Mouse (Mus musculus) right cerebral cortex, postnatal 36 days (tissue): ENCODE measurements around the gene Necab2.

ENCODE experiments used
- DNase-seq, 2 experiments: peaks; one replicate each; pipeline ENCODE4 v3.0.0; 2022; ENCODE audit warnings: low spot score in 2 of 2, mixed read lengths in 1 of 2

The Necab2 gene

DNA sequence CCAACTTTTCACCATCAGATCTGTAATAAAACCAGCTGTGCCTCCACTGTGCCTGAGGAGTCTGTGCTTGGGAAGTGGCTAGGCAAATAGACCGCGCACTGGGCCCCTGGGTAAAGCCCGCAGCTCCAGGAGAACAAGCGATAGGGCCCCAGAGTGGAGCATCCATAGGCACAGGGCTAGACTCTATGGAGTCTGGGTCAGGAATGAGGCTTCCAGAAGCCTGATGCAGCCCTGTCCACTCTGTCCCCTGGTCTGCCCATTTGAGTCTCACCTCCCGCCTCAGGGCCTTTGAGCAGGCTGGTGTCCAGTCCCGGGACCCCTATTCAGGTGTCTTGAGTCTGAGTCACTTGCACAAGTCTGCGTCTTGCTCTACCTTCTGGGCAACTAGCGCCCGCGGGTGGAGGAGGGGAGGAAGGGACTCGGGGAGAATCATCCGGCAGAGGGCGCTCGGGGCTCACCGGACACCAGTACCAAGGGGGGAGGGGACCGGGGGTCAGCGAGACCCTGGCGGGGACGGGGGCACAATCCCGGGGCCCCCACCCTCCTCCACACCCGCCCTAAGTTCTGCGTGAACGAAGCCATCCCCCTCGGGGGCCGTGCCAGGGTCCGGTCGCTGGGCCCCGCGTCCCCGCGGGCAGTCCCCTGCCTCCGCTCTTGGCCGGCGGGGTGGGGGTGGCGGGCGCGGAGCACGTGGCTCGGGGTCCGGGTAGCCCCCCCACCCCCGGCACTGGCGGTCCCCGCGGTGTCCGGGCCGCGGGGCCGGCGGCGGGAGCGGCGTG, at the start of gene Necab2:
TSS of gene Necab2 (plus strand) at position 509 of the 779 bp plus-strand sequence.
- peak; percentile 71 to 86 for DNase-seq

DNA sequence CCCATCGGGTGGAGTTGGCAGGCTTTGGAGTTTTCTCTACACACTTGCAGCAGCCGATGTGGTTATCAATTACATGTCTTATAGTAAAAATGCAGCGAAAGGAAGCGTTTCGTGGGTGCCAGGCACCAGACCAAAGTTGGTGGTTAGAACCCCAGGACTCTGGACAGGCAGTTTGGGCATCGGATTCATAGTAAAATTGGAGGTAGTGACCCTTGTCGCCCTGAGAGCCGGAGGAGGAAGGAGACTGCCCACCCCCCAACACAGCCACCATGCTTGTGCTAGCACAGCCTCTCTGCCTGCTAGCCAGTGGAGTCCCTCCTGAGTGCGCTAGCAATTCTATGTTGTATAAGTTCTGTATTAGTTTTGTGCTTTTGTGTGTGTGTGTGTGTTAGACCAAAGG, 48.0 kb upstream of the Necab2 start:
- no peak for DNase-seq

DNA sequence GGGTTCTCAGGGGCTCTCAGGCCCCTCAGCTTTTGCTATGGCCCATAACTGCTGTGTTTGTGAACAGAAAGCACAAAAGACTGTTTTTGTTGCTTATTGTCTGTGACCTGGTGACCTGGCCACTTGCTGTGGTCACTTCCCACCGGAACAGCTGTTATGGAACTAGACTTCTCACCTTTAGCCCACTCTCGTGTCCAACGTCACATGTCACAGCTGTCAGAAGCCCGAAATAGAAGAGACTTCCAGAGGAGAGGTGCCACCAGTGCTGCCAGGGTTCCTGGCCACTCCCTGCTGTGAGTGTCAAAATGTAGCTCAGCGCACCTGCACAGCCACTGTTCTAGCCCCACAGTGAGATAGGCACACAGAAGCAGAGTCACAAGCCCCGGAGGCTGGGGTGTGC, 47.3 kb upstream of the Necab2 start:
- no peak for DNase-seq

DNA sequence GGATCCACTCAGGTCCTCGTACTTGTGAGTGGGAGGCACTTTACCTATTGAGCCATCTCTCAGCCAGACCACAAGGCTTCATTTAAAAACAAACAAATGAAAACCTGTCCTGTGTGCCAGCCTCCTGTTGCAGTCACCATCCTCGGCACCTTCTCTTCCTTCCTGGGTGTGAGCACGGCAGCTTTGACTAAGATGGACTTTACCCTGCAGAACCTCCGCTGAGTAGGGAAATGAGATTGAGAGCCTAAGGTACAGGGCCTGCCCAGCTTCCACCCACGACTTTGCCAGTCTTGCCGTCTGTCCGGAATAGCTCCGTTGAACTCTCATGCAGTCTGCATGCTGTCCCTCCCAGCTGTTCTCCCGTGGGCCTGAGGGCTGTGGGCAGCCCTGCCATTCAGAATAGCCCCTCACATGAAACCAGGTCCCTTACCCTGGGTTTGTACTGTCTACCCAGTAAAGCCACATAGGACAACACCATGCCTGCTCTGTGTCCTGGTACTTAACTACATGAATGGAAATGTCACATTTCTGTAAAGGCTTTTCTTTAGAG, 46.3 kb upstream of the Necab2 start:
- no peak for DNase-seq

DNA sequence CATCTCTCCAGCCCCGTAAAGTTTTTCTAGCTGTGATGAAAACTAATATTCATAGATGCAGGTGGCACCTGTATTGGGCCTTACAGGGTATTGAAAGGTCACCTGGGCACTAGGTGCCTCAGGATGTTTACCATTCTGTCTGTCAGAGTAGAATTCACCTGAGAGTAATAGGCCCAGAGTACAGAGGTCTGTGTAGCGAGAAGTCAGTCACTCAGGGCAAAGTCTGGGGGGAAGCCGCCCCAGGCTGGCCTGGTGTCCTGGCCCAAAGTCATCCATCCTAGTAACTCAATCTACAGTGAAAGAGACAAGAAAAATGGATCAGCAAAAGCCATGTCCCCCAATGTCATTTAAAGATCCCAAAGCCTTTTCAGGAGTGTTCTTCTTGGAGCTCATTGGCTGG, 45.6 kb upstream of the Necab2 start:
- DNase-seq, result no peak

DNA sequence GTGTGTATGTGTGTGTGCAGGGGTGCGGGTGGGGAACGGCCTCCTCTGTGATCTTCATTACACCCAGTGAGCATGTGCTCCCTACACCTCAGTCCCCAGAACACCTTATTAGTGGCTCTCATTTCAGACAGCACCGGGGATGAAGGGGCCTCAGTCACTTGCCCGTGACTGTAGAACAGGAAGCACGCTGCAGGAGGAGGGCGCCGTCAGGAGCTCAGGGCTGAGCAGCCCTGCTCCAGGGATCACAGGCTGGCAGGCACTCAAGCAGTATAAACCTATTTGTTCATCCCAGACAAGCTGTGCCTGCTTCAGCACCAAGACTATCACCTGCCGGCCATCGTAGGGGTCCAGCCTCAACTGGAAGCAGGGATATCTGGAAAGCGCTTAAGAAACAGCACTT, 42.6 kb upstream of the Necab2 start:
- DNase-seq, result no peak

DNA sequence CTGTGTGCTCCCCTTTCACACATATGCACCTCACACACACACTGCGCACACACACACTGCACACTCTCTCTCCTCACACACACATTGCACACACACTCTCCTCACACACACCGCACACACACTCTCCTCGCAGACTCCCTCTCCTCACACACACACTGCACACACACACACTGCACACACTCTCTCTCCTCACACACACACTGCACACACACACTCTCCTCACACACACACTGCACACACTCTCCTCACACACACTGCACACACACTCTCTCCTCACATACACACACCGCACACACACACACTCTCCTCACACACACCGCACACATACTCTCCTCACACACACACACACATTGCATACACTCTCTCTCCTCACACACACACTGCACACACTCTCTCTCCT, 41.9 kb upstream of the Necab2 start:
- no peak for DNase-seq

DNA sequence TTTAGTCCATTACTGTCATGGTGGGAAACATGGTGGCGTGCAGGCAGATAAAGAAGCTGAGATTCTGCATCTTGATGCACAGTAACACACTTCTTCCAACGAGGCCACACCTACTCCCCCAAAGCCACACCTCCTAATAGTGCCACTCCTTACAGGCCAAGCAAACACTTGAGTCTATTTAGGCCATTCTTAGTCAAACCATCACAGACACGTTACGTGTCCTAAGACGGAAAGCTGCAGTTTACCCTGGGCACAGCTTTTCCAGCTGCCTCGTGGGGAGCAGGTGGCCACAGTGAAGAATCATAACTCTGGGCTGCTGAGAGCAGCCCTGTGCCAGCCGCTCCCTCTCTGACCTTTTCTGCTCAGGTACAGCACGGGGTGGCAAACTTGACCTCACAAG, 38.2 kb upstream of the Necab2 start:
- no peak for DNase-seq

DNA sequence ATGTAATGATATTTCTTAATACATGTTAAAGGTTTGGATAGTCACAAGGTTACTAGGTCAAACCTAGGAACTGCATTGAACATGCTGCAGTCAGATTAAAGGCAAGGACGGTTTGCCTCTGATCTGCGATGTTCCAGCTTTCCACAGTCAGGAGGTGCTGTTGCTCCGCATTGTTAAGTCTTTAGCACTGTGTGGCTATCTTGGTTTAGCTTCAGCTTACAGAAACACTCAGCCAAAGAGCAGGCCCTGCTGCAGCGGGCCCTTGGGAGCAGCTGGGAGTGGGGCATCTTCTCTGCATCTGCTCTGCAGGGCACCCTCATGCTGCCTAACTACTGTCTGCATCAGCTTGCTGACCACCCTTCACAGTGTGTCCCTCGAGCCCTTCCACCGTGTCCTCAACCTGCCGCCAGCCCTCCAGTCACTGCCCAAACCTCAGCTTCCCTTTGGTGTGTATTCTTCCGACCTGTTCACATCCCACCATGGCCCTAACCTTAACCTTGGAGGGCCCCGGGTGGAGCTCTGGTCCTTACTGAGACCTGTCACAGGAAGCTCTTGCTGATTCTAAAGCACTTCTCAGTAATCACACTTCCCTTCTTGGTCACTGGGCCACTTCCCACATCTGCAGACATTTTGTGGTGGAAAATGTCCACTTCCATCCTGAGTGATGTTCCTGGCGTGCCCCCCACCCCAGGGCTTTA, 34.3 kb upstream of the Necab2 start:
- DNase-seq, result no peak

DNA sequence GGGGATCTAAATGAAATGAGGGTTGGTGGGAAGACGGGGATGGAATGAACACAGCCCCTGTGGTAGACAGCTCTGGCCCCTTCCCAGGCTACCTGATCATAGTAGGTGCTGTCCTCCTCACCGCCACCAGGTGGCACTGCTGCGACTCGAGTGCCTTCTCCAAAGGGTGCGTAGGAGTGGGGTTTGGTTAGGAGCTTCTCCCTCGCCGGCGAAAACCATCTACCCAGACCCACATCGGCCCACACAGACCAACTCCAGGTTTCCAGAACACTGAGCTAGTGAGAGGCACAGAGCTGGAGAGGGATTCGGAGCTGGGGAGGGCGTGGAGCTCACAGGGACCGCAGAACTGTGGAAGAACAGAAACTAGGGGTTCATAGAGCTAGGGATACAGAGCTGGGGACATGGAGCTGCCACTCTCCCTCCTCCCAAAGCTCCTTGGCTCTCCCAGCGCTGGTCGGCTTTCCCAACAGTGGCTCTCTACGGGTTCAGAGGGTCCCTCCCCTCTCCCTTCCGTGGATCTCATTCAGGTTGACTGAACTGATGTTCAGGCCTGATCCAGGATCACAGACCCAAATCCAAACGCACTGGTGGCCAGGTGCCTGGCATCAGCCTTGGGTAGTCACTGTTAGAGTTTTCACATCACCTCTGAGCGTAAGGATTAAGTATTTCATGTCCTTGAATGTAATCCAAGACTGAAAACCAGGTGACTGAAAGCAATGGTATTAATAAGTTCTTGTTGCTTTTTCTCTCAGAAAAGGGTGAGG, 33.6 kb upstream of the Necab2 start:
- peak; percentile 56 to 69 for DNase-seq

DNA sequence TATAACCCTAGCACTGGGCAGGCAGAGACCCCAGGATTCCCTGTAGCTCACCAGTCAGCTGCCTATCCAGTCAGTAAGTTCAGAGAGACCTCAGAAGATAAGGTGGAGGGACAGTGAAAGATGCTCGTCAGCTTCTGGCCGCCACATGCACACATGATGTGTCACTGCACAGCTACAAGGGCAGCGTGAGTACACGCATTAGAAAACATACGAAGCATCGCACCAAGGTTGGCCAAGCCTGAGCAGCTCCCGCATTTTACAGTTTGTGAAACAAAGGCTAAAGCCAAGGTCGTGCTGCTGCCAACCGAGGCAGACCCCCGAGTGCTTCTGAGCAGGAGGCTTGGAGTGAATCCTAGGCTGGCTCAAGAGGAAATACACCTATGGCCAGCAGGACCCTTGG, 32.9 kb upstream of the Necab2 start:
- no peak for DNase-seq

DNA sequence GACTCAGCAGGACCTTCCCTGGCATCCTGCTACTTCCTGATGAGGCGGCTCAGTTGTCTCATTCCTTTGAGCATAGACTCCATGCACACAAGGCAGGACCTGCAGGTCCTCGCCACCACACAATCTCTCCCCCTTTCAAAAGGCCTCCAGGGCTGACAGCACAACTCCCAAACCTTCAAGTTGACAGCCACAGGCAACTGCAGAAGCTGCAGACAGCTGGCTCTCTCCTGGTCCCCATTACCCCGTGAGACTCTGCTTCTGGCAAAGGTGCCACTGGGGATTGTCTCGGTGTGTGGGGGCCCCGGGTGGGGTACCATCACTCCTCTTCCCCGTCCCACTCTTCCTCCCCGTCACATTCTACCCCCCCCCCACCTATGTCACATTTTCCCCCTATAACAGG, 26.2 kb upstream of the Necab2 start:
- DNase-seq, result no peak

DNA sequence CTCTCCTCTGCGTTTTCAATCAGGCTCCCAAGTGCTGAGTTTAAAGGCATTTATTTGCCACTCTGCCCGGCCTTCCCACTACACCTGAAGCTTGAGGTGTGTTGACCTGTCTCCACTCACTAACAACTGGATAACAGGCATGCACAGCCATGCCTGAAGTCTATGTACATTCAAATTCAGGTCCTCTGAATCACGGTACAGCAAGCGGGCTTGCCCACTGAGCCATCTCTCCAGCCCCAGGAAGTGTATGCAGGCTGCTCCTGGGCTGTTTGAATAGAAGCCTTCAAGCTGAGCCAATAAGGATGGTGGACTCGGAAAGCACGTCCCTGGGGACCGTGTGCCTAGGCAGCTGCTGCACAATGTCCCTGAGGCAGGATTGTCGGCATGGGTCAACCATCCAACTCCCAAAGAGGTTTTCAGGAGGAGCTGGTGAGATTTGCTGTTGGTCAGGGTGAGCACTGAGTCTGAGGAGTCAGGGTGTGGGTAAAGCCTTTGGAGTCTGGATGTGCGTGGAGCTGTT, 24.9 kb upstream of the Necab2 start:
- no peak for DNase-seq

DNA sequence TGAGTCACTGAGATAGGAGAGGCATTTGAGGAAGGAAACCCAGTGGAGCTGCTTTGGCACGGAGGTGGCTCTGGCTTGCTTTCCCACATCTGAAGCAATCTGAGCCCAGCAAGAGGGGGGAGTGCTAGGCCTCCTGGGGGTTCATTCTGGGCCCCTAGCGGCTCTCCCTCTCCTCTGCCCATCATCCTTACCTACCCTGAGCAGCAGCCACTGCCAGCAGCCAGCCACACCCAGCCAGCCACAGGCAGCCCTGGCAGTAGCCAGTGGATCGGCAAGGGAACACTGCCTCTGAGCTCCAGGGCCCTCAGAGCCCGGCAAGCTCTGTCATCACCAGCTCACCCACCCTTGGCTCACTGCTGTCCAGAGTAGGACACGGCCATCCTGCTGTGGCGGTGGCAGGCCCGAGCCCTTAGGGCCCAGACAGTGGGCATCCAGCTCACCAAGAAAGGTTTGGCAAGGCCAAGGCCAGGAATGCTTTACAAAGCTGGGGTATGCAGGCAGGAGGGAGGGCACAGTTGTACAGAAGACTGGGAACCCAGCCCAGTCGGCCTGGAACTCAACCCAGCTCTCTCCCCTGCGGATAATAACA, 24.3 kb upstream of the Necab2 start:
- no peak for DNase-seq

DNA sequence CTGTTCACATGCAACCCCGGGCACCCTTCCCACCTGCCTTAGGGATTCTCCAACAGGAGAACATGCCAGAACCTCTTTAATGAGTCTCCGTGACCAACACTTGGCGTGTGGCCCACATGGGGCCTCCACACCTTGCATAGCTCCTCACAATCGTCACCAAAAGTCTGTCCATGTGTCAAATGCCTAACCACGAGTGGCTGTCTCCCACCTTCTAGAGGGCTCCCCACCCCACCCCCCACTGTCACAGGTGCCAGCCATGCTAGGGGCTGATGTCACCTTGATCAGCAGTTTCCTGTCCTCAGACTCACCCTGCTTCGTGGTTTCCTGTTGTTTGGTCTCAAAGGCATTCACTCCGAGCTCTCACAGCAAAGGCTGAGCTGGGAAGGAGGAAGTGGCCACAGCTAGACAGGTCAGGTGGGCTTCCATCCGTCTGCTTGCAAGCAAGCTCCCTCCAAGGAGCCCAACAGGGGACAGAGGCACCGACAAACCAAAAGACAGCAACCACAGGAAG, 22.8 kb upstream of the Necab2 start:
- no peak for DNase-seq

DNA sequence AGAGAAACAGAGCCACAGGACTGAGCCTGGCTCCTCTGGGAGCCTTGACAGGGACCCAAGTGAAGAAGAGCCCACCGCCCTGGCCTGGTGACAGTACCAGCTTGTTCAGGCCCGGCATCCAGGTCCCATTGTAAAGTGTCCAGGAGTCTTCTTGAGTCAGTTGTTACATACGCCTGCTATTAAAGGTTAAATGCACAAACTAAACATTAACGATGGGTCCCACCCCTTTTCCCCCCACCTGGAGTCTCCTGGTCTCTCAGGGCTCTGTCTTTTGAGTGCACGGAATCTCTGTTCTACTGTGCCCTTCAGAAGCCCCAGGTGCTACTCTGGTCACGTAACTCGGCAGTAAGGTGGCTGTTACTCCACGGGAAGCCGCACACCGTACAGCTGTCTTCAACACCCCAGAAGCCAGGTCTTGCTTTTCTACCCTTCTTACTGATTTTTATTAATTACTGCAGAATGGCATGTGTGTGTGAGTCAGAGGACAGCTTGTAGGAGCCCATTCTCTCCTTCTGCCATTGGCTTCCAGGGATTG, 22.3 kb upstream of the Necab2 start:
- no peak for DNase-seq

DNA sequence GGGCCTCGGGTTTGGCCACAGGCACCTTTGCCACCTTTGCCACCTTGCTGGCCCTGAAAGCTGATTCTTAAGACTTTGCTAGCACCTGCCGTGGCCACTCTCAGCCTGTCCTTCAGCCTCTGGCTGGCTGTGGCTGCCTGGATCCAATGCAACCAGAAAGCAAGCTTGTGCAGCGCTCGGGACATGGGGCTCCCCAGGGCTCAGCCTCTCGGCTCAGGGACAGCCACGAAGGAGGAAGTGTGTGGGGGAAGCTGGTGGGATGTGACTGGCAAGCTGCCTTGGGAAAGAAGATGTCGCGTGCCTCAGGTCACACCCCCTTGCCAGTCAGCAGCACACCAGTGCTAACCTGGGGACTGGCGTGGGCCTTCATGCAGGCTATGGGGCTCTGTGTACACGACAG, 21.8 kb upstream of the Necab2 start:
- DNase-seq, result no peak

DNA sequence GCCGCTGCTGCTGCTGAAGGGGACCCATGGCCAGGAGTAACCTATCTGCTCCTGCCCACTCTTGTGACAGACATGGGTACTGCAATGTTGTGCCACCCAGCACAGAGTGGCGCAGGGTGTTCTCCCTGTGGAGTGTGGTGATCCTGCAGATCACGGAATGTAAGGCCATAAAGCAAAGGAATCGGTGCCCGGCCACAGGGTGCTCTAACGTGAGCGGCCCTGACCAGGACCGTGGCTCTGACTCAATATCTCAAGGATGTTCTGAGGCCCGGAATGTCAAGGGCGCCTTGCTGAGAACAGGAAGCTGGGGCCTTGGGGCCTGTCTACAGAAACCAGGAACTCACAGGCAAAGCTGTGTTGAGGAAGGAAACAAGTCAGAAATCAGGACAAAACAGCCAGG, 21.0 kb upstream of the Necab2 start:
- DNase-seq, result no peak

DNA sequence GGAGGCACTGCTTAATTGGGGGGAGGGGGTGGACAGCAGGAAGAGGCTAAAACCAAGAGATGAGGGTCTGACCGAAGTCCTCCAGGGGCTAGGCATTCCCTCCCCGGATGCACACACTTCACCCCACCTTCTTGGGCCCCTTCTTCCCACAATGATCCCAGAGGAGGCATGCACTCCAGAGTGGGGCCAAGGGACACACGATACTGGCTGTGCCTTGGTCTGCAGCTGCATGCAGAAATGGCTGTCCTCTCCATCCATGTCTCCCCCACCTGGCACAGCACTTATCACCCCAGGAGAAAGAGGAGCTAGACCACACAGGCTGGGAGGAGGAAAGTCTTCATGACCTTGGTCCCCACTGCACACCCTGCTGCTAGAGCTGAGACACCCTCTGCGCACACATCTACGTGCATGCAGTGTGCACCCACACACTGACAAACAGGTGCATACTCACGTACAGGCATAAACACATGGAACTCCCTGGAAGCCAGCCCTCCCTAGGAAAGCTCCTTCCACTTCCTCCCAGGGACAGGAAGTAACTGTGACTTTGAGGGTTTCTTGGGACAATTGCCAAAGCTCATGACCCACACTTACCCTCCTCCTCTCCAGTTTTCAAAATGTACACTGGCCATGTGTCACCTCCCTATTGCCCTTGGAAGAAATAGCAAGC, 20.3 kb upstream of the Necab2 start:
- no peak for DNase-seq

DNA sequence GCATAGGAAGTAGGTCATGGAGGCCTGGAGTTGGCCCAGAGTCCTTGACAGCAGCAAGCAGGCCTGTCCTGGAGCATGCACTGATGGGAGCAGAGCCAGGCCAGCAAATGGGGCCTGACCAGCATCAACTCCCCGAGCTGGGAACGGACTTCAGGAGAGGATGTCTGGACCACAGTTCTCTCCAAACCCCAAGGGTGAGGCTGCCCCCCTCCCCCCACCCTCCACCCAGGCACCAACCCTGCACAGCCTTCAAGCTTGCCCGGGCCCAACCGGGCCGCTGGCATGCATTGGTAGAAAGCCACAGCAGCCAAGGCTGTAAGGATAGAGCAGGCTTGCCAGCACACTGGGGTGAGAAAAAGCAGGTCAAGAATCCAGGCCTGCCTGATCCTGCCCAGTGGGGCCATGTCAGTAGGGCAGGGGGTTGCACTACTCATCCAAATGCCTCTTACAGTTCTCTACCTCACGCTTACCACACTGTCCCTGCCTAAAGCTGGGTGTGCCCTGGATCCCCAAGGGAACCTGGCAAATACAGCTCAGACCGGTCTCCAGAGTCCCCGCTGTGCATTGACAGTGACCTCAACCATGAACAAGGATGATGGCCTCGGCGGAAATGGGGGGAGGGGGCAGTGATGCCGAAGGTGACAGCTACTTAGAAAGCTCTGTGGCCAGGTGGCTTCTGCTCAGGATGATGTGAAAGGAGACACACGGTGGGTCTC, 18.7 kb upstream of the Necab2 start:
- DNase-seq, result no peak
